Mouse (Mus musculus) liver, embryonic 14.5 days (tissue): ENCODE data around the gene Ss18l2. TPM values are rescaled to one million over a fixed set of nuclear protein-coding genes. Genes with fewer than 3 reads are reported as not detected.

Experiments used
- ATAC-seq: fragments of 200-750 bp; cut with Nextera tagmentation; 2 replicates; pipeline ENCODE4 v1.8.0; 2017; ENCODE audit warnings: moderate number of reproducible peaks, mild to moderate bottlenecking, moderate library complexity; ENCODE audit not compliant: insufficient read depth
- DNase-seq, 3 experiments: peaks; one replicate each; pipeline ENCODE4 v3.0.0-alpha.2; 2012 to 2013; ENCODE audit warnings: low read depth in 3 of 3, low spot score in 3 of 3
- H3K27ac ChIP-seq: fragments of 300-500 bp; sonication (generic); 2 replicates; pipeline ENCODE4 v1.5.1; 2014; ENCODE audit warnings: moderate library complexity, mild to moderate bottlenecking, control low read depth, inconsistent platforms
- H3K27me3 ChIP-seq: fragments of 300-500 bp; sonication (generic); 2 replicates; pipeline ENCODE4 v1.6.1; 2014; ENCODE audit warnings: mild to moderate bottlenecking, low read length, moderate library complexity; ENCODE audit not compliant: control insufficient read depth, insufficient read depth
- H3K36me3 ChIP-seq: fragments of 300-500 bp; sonication (generic); replicated peaks from 2 replicates; pipeline ENCODE4 v1.6.1; 2014; ENCODE audit warnings: low read depth; ENCODE audit not compliant: control insufficient read depth, insufficient read depth
- H3K4me1 ChIP-seq, 2 experiments: fragments of 200-500 bp in 1 of 2; fragments of 300-500 bp in 1 of 2; sonication (generic) in 1 of 2; replicated peaks; 2 replicates each; pipeline ENCODE4 v1.6.1; 2012 to 2014; ENCODE audit warnings: antibody characterized with exemption in 1 of 2, inconsistent platforms in 1 of 2, low read length in 1 of 2; ENCODE audit not compliant: control insufficient read depth in 2 of 2, insufficient read depth in 2 of 2
- H3K4me2 ChIP-seq: fragments of 300-500 bp; sonication (generic); 2 replicates; pipeline ENCODE4 v1.6.1; 2014; ENCODE audit warnings: low read depth, mild to moderate bottlenecking, control low read depth, moderate library complexity
- H3K4me3 ChIP-seq, 2 experiments: fragments of 200-500 bp in 1 of 2; fragments of 300-500 bp in 1 of 2; sonication (generic) in 1 of 2; 2 replicates each; pipeline ENCODE4 v1.5.1; 2012 to 2014; ENCODE audit warnings: low read depth in 2 of 2, low read length in 2 of 2, mild to moderate bottlenecking in 2 of 2, control low read depth in 1 of 2, inconsistent platforms in 1 of 2, moderate library complexity in 1 of 2; ENCODE audit not compliant: insufficient read depth in 1 of 2
- H3K9ac ChIP-seq: fragments of 300-500 bp; sonication (generic); replicated peaks from 2 replicates; pipeline ENCODE4 v1.6.1; 2014; ENCODE audit warnings: mild to moderate bottlenecking, control low read depth, moderate library complexity
- H3K9me3 ChIP-seq: fragments of 300-500 bp; sonication (generic); 2 replicates; pipeline ENCODE4 v1.6.1; 2016; ENCODE audit warnings: low read length, mixed read lengths; ENCODE audit not compliant: control insufficient read depth
- CTCF ChIP-seq: IDR thresholded peaks from 2 replicates; pipeline ENCODE4 v1.5.1; 2016; ENCODE audit warnings: antibody characterized with exemption, low read depth, control low read depth
- EP300 ChIP-seq: IDR thresholded peaks from 2 replicates; pipeline ENCODE4 v1.6.1; 2016; ENCODE audit warnings: antibody characterized with exemption, low read depth
- WGBS: fragments of 180-500 bp; shearing (Covaris S2); extraction: QIAGEN DNeasy Blood & Tissue Kit; methylation state at CpG from one replicate; pipeline ENCODE4 v1.1.7; 2014; ENCODE audit not compliant: insufficient replicate concordance; 5-methylcytosine and 5-hydroxymethylcytosine counted together
- polyA plus RNA-seq, 2 experiments: library from polyadenylated mRNA; depleted of rRNA in 1 of 2; stranded (reverse) in 1 of 2; unstranded in 1 of 2; fragments of >200 nt; fragmentation: Nextera tagmentation in 1 of 2; extraction: Ambion mirVana in 1 of 2; gene quantifications; 2 replicates each; pipeline versions ENCODE4 v1.2.1 to v1.2.3; 2012 to 2014

Gene Ss18l2
- polyA plus RNA-seq, 2 experiments, result 24.8 to 83.3 TPM

- DNase-seq (no peak), ATAC-seq (no peak)
- peaks cover 72% of the 10 kb centered on the region for H3K36me3 ChIP-seq
- 62% methylated on average over 8 of the region's 8 CpGs for WGBS
- H3K9me3 ChIP-seq, result no peaks in the 10 kb centered on the region
- no peaks in the 10 kb centered on the region for H3K4me1 ChIP-seq
- H3K27ac ChIP-seq, result no peak overlapping the region
- no peaks in the 10 kb centered on the region for H3K27me3 ChIP-seq
- no peak overlapping the region for H3K9ac ChIP-seq
- TF ChIP-seq CTCF (no peak), EP300 (no peak)
- H3K4me3 ChIP-seq, result no peak overlapping the region
- no peak overlapping the region for H3K4me2 ChIP-seq
Measured at GRCm38 (mm10) chr9:121744051-121744450, 33.9 kb downstream of the Ss18l2 start.

DNA sequence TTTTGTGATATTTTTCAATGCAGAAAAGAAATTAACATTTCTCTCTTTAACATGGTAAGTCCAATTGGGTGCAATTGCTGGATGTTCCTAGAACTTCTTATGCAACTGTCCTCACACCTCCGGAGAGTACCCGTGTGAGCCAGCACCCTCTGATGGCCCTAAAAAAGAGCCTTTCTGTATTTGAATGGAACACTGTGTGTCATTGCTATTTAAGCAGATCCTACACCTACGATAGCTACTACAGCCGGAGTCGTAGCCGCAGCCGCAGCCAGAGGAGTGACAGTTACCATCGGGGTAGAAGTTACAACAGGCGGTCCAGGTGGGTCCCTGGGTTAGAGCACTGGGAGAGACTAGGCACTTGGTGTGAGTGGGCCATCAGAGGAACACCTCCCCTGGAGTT is 42.6 kb downstream of the Ss18l2 start:
- ATAC-seq (no peak), DNase-seq (no peak)
- no peak overlapping the region for H3K9ac ChIP-seq
- no peaks in the 10 kb centered on the region for H3K27me3 ChIP-seq
- no peaks in the 10 kb centered on the region for H3K4me1 ChIP-seq
- H3K9me3 ChIP-seq, result no peaks in the 10 kb centered on the region
- H3K4me2 ChIP-seq, result no peak overlapping the region
- no peak overlapping the region for H3K27ac ChIP-seq
- WGBS, result 88% methylated on average over 9 of the region's 9 CpGs
- peaks cover 78% of the 10 kb centered on the region for H3K36me3 ChIP-seq
- TF ChIP-seq CTCF, result no peak
- H3K4me3 ChIP-seq, result no peak overlapping the region

GRCm38 (mm10) chr9:121754624-121755023 is 44.5 kb downstream of the Ss18l2 start:
- Histone ChIP-seq H3K9me3 (no peaks in the 10 kb centered on the region), H3K4me2 (no peak overlapping the region), H3K36me3 (peaks cover 59% of the 10 kb centered on the region), H3K4me1 (0 out of 4 replicates have a peak, but pooled peaks cover 0 to 3% of the 10 kb centered on the region in 2 experiments), H3K27me3 (peaks cover 14% of the 10 kb centered on the region), H3K27ac (no peak overlapping the region), H3K9ac (no peak overlapping the region), H3K4me3 (no peak overlapping the region)
- no peak for TF ChIP-seq EP300
- no peak for TF ChIP-seq CTCF
- 78% methylated on average over 3 of the region's 3 CpGs for WGBS
- no peak for ATAC-seq
- no peak for DNase-seq

DNA sequence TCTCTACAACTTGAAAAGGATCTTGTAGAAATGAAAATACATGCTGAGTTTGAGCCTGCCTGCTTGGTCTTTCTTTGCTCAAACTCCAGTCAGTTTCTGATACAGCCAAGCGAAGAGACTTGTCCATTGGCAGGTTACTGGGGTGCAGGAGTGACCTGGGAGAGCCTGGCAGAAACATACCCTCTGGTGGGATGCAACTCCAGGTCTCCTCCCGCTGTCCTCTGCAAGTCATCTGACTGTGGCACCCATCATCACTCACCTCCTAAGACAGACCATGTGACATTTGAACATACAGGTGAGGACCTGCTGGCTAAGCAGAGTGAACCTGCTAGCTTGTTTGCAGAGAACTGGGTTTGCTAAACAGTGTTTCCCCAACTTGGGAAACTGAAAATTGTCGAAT is 46.7 kb downstream of the Ss18l2 start:
- DNase-seq (no peak), ATAC-seq (no peak)
- Histone ChIP-seq H3K27ac (no peak overlapping the region), H3K4me1 (0 out of 4 replicates have a peak, but pooled peaks cover 0 to 3% of the 10 kb centered on the region in 2 experiments), H3K9ac (no peak overlapping the region), H3K27me3 (peaks cover 33% of the 10 kb centered on the region), H3K4me3 (no peak overlapping the region), H3K4me2 (no peak overlapping the region), H3K9me3 (no peaks in the 10 kb centered on the region), H3K36me3 (peaks cover 38% of the 10 kb centered on the region)
- TF ChIP-seq CTCF, result no peak
- no peak for TF ChIP-seq EP300
- WGBS, result 72% methylated on average over 3 of the region's 3 CpGs

DNA sequence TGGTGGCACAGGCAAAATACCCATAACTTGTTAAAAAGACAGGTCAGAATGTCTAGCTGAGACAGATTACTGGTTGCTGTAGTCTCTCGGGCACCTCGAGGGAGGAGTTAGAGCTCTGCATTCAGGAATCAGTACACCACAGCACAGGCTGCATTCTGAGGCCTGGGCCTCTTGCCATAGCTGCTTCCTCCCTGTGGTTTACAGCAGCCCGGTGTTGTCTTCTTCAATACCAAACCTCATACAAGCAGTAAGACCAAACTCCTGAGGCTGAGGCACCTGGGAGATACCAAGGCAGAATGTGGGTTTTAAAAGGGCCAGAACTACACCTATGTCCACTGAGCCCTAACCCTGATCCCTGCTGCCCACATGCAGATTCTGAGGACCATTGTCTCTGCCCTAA is 47.3 kb downstream of the Ss18l2 start:
- Histone ChIP-seq H3K9me3 (no peaks in the 10 kb centered on the region), H3K4me3 (no peak overlapping the region), H3K36me3 (peaks cover 32% of the 10 kb centered on the region), H3K27ac (no peak overlapping the region), H3K4me1 (0 out of 4 replicates have a peak, but pooled peaks cover 0 to 3% of the 10 kb centered on the region in 2 experiments), H3K9ac (no peak overlapping the region), H3K4me2 (no peak overlapping the region), H3K27me3 (peaks cover 33% of the 10 kb centered on the region)
- WGBS, result 24% methylated on average over 3 of the region's 3 CpGs
- ATAC-seq (no peak), DNase-seq (no peak)
- TF ChIP-seq EP300 (no peak), CTCF (no peak)
